Mouse (Mus musculus) right cerebral cortex, postnatal 4 days (tissue): ENCODE measurements around the gene Sstr3.

Source experiments
- DNase-seq: peaks from one replicate; pipeline ENCODE4 v3.0.0-alpha.2; 2022

Gene Sstr3

DNA sequence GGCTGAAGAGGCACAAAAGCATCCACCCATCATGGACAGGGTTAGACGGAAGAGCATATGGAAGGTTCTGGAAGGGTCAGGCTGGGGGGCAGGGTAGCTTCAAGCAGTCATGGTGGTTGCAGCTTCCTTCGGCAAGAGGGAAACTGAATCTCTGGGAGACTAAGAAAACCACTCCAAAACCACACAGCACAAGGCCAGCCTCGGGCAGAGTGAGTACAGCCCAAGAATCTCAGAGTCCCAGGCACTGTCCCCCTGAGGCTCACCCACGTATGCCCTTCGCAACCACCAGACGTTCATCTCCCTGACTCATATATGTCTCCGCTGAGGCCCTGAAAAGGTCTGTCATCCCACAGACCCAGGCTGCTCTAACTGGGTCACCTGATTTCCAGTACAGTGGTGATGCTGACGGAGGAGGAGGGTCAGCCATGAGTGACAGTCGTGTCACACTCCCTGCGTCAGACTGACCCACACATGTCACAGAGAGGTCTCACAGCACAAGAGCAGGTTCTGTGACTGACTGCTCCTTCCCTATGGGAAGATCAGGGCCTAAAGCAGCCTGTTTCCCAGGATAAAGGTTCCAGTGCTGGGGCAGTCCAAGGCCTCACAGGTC lies 51.0 kb downstream of the Sstr3 start:
- no peak for DNase-seq

DNA sequence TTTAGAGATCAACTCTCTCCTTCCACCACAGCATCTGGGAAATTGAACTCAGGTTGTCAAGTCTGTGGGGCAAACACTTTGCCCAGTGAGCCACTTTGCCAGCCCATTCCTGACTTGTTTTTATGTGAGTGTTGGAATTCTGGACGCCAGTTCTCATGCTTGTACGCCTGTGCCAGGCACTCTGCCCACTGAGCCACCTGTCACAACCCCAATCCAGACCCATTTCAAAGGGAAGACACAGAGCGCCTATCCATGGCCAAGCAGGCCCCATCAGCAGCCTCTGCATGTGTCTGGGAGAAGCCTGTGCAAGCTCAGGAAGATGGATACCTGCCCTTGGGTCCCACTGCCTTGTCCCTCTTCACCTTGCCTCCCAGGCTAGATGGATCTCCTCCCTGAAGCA lies 53.2 kb downstream of the Sstr3 start:
- no peak for DNase-seq

DNA sequence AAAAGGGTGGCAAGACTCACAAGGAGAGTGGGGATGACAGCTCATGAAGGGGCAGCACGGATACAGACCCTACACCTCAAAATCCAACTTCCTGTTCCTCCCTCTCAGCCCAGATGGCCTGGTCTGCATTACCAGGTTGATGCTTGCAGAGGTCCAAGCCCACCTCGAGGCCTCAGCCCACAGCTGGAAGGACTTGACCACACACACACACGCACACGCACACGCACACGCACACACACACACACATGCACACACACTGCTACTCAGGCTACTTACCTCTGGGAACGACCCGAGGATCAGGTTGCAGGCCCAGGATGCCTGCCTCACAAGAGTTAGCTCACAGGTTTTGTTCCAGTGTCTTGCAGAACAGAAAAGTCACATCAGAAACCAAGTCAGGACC lies 54.6 kb downstream of the Sstr3 start:
- DNase-seq: no peak

DNA sequence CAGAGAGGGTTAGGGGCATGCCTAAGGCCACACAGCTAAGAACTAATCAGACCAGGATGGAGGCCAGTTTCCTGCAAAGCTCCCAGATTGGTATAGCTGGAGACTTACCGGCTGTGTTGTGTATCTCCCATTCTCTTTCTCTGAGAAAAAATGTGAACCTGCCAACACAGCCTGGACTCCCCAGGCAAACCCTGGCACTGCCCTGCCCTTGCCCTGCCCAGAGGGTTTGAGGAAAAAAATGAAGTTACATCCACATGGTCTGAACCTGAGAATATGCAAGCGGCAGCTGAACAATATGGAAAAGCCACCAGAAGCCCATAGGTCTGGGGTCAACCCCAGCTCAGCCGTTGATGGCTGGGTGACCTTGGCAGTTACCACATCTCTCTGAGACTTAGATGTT lies 55.2 kb downstream of the Sstr3 start:
- no peak for DNase-seq

DNA sequence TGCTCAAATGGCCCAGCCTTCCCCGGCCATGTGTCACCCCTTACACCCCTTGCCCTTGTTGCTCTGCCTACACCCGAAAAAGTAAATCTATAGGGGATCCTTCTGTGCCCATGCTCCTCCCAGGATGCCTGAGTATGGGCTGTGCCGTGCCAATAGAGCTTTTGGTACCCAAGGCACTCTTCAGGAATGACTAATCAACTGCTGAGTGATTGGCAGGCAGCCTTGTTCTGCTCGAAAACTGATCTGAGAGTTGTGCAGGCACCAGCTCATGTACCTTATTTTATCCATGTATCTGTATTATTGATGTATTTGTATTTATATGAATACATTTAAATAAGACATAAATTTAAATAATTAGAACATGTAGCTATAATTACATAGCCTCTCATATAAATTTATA lies 57.4 kb downstream of the Sstr3 start:
- DNase-seq: no peak
